Mouse (Mus musculus): ENCODE data around the gene Pus10.

Pus10 gene

GRCm38 (mm10) chr11:23665311-23665786 lies at the start of gene Pus10:
TSS of gene Pus10 (plus strand) at chr11:23665674.
- DNase-seq (ENCODE audit: low spot score in 2 of 2) = no peak

GRCm38 (mm10) chr11:23618995-23619394 lies 46.5 kb upstream of the Pus10 start:
- DNase-seq (ENCODE audit: low spot score in 2 of 2) = no peak

- no peak for DNase-seq (ENCODE audit: low spot score in 2 of 2)
Measured at GRCm38 (mm10) chr11:23630664-23631063, 34.8 kb upstream of the Pus10 start.

- DNase-seq (ENCODE audit: low spot score in 2 of 2) = peak; percentile 56 to 79
Measured at GRCm38 (mm10) chr11:23632945-23633878, 32.3 kb upstream of the Pus10 start, which contains the start of gene 0610010F05Rik. TSS of gene 0610010F05Rik (minus strand) at chr11:23633639.

GRCm38 (mm10) chr11:23633879-23634215 lies 31.6 kb upstream of the Pus10 start:
- DNase-seq (ENCODE audit: low spot score in 2 of 2) = no peak

GRCm38 (mm10) chr11:23634573-23634972 lies 30.9 kb upstream of the Pus10 start:
- DNase-seq (ENCODE audit: low spot score in 2 of 2) = no peak

- DNase-seq (ENCODE audit: low spot score in 2 of 2) = no peak
Measured at GRCm38 (mm10) chr11:23647431-23647830, 18.0 kb upstream of the Pus10 start.

GRCm38 (mm10) chr11:23647835-23648234 lies 17.6 kb upstream of the Pus10 start:
- no peak for DNase-seq (ENCODE audit: low spot score in 2 of 2)

GRCm38 (mm10) chr11:23653666-23654065 lies 11.8 kb upstream of the Pus10 start:
- no peak for DNase-seq (ENCODE audit: low spot score in 2 of 2)

GRCm38 (mm10) chr11:23657791-23658190 lies 7.7 kb upstream of the Pus10 start:
- no peak for DNase-seq (ENCODE audit: low spot score in 2 of 2)

GRCm38 (mm10) chr11:23664232-23664631 lies 1.2 kb upstream of the Pus10 start:
- no peak for DNase-seq (ENCODE audit: low spot score in 2 of 2)

- DNase-seq (ENCODE audit: low spot score in 2 of 2) = peak; percentile 83 to 86
Measured at GRCm38 (mm10) chr11:23665798-23666501, 476 bp downstream of the Pus10 start, which contains the start of gene Pex13. TSS of gene Pex13 (minus strand) at chr11:23665959.

GRCm38 (mm10) chr11:23666526-23666925 lies 1.1 kb downstream of the Pus10 start:
- DNase-seq (ENCODE audit: low spot score in 2 of 2) = peak in 1 of 2 experiments; percentile 6

GRCm38 (mm10) chr11:23667128-23667527 lies 1.7 kb downstream of the Pus10 start:
- peak; percentile 7 to 15 for DNase-seq (ENCODE audit: low spot score in 2 of 2)

- no peak for DNase-seq (ENCODE audit: low spot score in 2 of 2)
Measured at GRCm38 (mm10) chr11:23672256-23672749, 6.8 kb downstream of the Pus10 start.

GRCm38 (mm10) chr11:23676100-23676499 lies 10.6 kb downstream of the Pus10 start:
- no peak for DNase-seq (ENCODE audit: low spot score in 2 of 2)

GRCm38 (mm10) chr11:23679044-23679642 lies 13.7 kb downstream of the Pus10 start:
- peak; percentile 21 to 69 for DNase-seq (ENCODE audit: low spot score in 2 of 2)

- no peak for DNase-seq (ENCODE audit: low spot score in 2 of 2)
Measured at GRCm38 (mm10) chr11:23680435-23680950, 15.0 kb downstream of the Pus10 start.

- DNase-seq (ENCODE audit: low spot score in 2 of 2) = no peak
Measured at GRCm38 (mm10) chr11:23682561-23682960, 17.1 kb downstream of the Pus10 start.

- DNase-seq (ENCODE audit: low spot score in 2 of 2) = no peak
Measured at GRCm38 (mm10) chr11:23686671-23687070, 21.2 kb downstream of the Pus10 start.

GRCm38 (mm10) chr11:23688060-23688459 lies 22.6 kb downstream of the Pus10 start:
- no peak for DNase-seq (ENCODE audit: low spot score in 2 of 2)

GRCm38 (mm10) chr11:23693286-23693685 lies 27.8 kb downstream of the Pus10 start:
- no peak for DNase-seq (ENCODE audit: low spot score in 2 of 2)
